Mouse (Mus musculus) thymus, adult 2 months (tissue): ENCODE results near the gene Olfr1564. TPM values are rescaled to one million over a fixed set of nuclear protein-coding genes. Genes with fewer than 3 reads are reported as not detected.
"Not testable (repeated sequence)": the region's sequence is repeated elsewhere in the genome, so short reads cannot be mapped to it uniquely, and the experiment has no call there.

ENCODE experiments used
- DNase-seq: peaks from one replicate; pipeline ENCODE4 v3.0.0; 2021
- H3K27ac ChIP-seq: fragments of 200-500 bp; 2 replicates; pipeline ENCODE4 v1.5.1; 2012; ENCODE audit warnings: low read length, control low read depth; ENCODE audit not compliant: control insufficient read depth, insufficient read depth
- H3K27me3 ChIP-seq: fragments of 200-500 bp; 2 replicates; pipeline ENCODE4 v1.6.1; 2012; ENCODE audit warnings: mild to moderate bottlenecking, low read length, moderate library complexity, mixed read lengths; ENCODE audit not compliant: control insufficient read depth, insufficient read depth
- H3K36me3 ChIP-seq: fragments of 200-500 bp; 2 replicates; pipeline ENCODE4 v1.6.1; 2012; ENCODE audit warnings: mild to moderate bottlenecking, low read length, moderate library complexity; ENCODE audit not compliant: control insufficient read depth, insufficient read depth
- H3K4me1 ChIP-seq: fragments of 200-500 bp; replicated peaks from 2 replicates; pipeline ENCODE4 v1.6.1; 2012; ENCODE audit warnings: low read length; ENCODE audit not compliant: control insufficient read depth, insufficient read depth
- H3K4me3 ChIP-seq: fragments of 200-500 bp; 2 replicates; pipeline ENCODE4 v1.5.1; 2012; ENCODE audit warnings: mild to moderate bottlenecking, low read length, control low read depth, moderate library complexity; ENCODE audit not compliant: control insufficient read depth, insufficient read depth
- CTCF ChIP-seq: fragments of 200-500 bp; IDR thresholded peaks from 2 replicates; pipeline ENCODE4 v1.5.1; 2012; ENCODE audit warnings: mild to moderate bottlenecking, control low read depth, low read length, moderate library complexity, borderline replicate concordance; ENCODE audit not compliant: control insufficient read depth, poor library complexity, insufficient read depth; ENCODE audit errors: extremely low read depth
- POLR2A ChIP-seq: fragments of 200-500 bp; IDR thresholded peaks from 2 replicates; pipeline ENCODE4 v1.6.1; 2012; ENCODE audit warnings: mild to moderate bottlenecking, low read length, control low read depth, moderate library complexity; ENCODE audit not compliant: control insufficient read depth, poor library complexity, insufficient read depth; ENCODE audit errors: extremely low read depth
- WGBS: fragments of 180-500 bp; shearing (Covaris S2); methylation state at CpG from one replicate; pipeline ENCODE4 v1.1.7; 2018; 5-methylcytosine and 5-hydroxymethylcytosine counted together
- polyA plus RNA-seq: library from polyadenylated mRNA; depleted of rRNA; stranded (reverse); fragments of >200 nt; gene quantifications from 2 replicates; pipeline ENCODE4 v1.2.3, GENCODE M21; 2012; rRNA removed

Gene Olfr1564
- not detected in 2 replicates for polyA plus RNA-seq

DNA sequence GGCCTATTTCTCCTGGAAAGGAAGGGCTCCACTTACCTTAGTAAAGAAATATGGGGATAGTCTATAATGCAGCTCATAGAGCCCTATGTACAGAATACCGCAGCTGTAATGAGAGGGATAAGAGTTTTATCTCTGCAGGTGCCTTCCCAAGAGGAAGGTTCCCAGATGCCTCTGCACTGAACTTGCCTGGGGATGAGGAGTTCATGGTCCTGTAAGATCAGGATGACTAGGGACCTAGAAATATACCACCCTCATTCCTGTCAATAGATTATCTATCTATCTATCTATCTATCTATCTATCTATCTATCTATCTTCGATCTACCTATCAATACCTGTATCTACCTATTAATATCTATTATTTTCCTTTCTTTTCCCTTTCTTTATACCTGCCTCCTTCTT, at the start of gene Olfr1564:
Olfr1564 (minus strand) TSS at position 101 of the 400 bp plus-strand sequence.
- H3K27ac ChIP-seq = no peak within 1 kb of the TSS
- H3K4me3 ChIP-seq = no peak within 1 kb of the TSS
- no peaks in the 10 kb centered on the region for H3K36me3 ChIP-seq
- H3K27me3 ChIP-seq = no peaks in the 10 kb centered on the region
- 89% methylated on average over 2 of the region's 2 CpGs for WGBS
- H3K4me1 ChIP-seq = no peaks in the 10 kb centered on the region
- TF ChIP-seq CTCF (no peak), POLR2A (no peak)
- no peak for DNase-seq

- Histone ChIP-seq H3K4me3 (no peak overlapping the region), H3K4me1 (no peaks in the 10 kb centered on the region), H3K27ac (no peak overlapping the region), H3K27me3 (no peaks in the 10 kb centered on the region), H3K36me3 (no peaks in the 10 kb centered on the region)
- no peak for TF ChIP-seq CTCF
- TF ChIP-seq POLR2A = no peak
- 92% methylated on average over 9 of the region's 9 CpGs for WGBS
- DNase-seq = no peak
Measured at GRCm38 (mm10) chr17:33268907-33269306, 47.4 kb upstream of the Olfr1564 start.

GRCm38 (mm10) chr17:33264376-33264775, 42.9 kb upstream of the Olfr1564 start, which contains the start of gene Olfr63:
Gene Olfr63 (plus strand): TSS chr17:33264676.
- Histone ChIP-seq H3K27ac (no peak within 1 kb of the TSS), H3K36me3 (no peaks in the 10 kb centered on the region), H3K27me3 (no peaks in the 10 kb centered on the region), H3K4me3 (no peak within 1 kb of the TSS), H3K4me1 (no peaks in the 10 kb centered on the region)
- no peak for TF ChIP-seq CTCF
- TF ChIP-seq POLR2A = no peak
- no peak for DNase-seq
- 91% methylated on average over 1 of the region's 1 CpGs for WGBS

GRCm38 (mm10) chr17:33255319-33255657, 33.8 kb upstream of the Olfr1564 start:
- WGBS = no CpG with 5 or more reads among the region's 2 CpGs
- not testable (repeated sequence) for H3K27me3 ChIP-seq, DNase-seq, H3K4me1 ChIP-seq, H3K4me3 ChIP-seq, H3K27ac ChIP-seq, H3K36me3 ChIP-seq

- H3K27me3 ChIP-seq, H3K27ac ChIP-seq, DNase-seq, H3K4me1 ChIP-seq, H3K4me3 ChIP-seq, H3K36me3 ChIP-seq: not testable (repeated sequence)
- 29% methylated on average over 1 of the region's 34 CpGs for WGBS
Measured at GRCm38 (mm10) chr17:33254530-33255318, 33.2 kb upstream of the Olfr1564 start, which contains the start of gene Zfp955a. Gene Zfp955a (minus strand): TSS chr17:33255145.

GRCm38 (mm10) chr17:33236646-33237045, 15.2 kb upstream of the Olfr1564 start:
- H3K4me1 ChIP-seq, H3K27ac ChIP-seq, H3K4me3 ChIP-seq, DNase-seq, H3K27me3 ChIP-seq, H3K36me3 ChIP-seq: not testable (repeated sequence)
- 94% methylated on average over 1 of the region's 1 CpGs for WGBS

- H3K4me3 ChIP-seq, H3K36me3 ChIP-seq, H3K27me3 ChIP-seq, H3K27ac ChIP-seq, H3K4me1 ChIP-seq, DNase-seq: not testable (repeated sequence)
- WGBS = no CpG with 5 or more reads among the region's 2 CpGs
Measured at GRCm38 (mm10) chr17:33191002-33191401, 30.5 kb downstream of the Olfr1564 start, which contains the start of gene Olfr239. Gene Olfr239 (plus strand): TSS chr17:33191302.

DNA sequence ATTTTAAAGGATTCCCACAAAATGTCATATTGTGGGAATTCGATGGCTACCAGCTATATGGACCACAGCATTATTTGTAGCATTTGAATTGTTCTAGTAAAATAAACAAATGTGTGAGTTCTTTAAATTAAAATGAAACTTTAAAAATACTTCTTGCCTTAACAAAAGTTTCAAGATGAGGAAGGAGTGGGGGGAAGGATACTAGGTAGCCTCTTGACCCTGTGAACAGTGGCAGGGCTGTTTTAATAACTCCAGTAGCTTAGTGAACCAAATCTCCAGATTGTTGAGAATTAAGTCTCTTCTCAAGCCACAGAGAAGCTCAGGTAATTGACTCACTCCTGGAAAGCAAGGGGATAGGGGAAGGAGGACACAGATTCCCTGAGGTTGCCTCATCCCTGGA, 53.3 kb downstream of the Olfr1564 start, which contains the start of gene Olfr55:
Olfr55 (plus strand) TSS at position 301 of the 400 bp plus-strand sequence.
- not testable (repeated sequence) for H3K36me3 ChIP-seq, DNase-seq, H3K27me3 ChIP-seq, H3K4me1 ChIP-seq, H3K4me3 ChIP-seq, H3K27ac ChIP-seq
- WGBS = 82% methylated on average over 1 of the region's 1 CpGs

Other genes with a start within 250 kb of the Olfr1564 start
- 4.9 and 6.4 TPM in 2 replicates for gene Zfp952, start 228.6 kb downstream of the Olfr1564 start, polyA plus RNA-seq
- gene Zfp763, start 188.3 kb downstream of the Olfr1564 start, polyA plus RNA-seq = 1.1 and 1.2 TPM in 2 replicates
- not detected in 2 replicates for gene 4921501E09Rik, start 153.6 kb downstream of the Olfr1564 start, polyA plus RNA-seq
- gene Zfp563, start 132.4 kb downstream of the Olfr1564 start, polyA plus RNA-seq = 2.1 and 2.4 TPM in 2 replicates
- not detected in 2 replicates for gene Morc2b, start 82.0 kb downstream of the Olfr1564 start, polyA plus RNA-seq
- not detected in 2 replicates for gene Olfr55, start 53.2 kb downstream of the Olfr1564 start, polyA plus RNA-seq
- gene Olfr239, start 30.4 kb downstream of the Olfr1564 start, polyA plus RNA-seq = not detected in 2 replicates
- gene Zfp955a, start 33.5 kb upstream of the Olfr1564 start, polyA plus RNA-seq = 2.6 and 2.8 TPM in 2 replicates
- not detected in 2 replicates for gene Olfr63, start 43.0 kb upstream of the Olfr1564 start, polyA plus RNA-seq
- 4.0 and 4.8 TPM in 2 replicates for gene Zfp955b, start 67.9 kb upstream of the Olfr1564 start, polyA plus RNA-seq
- 2.6 TPM in 2 replicates for gene Zfp81, start 137.2 kb upstream of the Olfr1564 start, polyA plus RNA-seq
- gene Zfp101, start 173.0 kb upstream of the Olfr1564 start, polyA plus RNA-seq = 5.9 and 6.3 TPM in 2 replicates
- gene Actl9, start 211.2 kb upstream of the Olfr1564 start, polyA plus RNA-seq = 0.18 and 0.27 TPM in 2 replicates